Mouse (Mus musculus) myocyte (in vitro differentiated cells): ENCODE measurements around the gene Zfp831. TPM values are rescaled to one million over a fixed set of nuclear protein-coding genes. Genes with fewer than 3 reads are reported as not detected.

ENCODE experiments used
- H3K27me3 ChIP-seq: one replicate; pipeline ENCODE4 v1.6.1; 2011; ENCODE audit not compliant: control insufficient read depth, insufficient read depth, insufficient read length
- H3K36me3 ChIP-seq: one replicate; pipeline ENCODE4 v1.6.1; 2011; ENCODE audit not compliant: control insufficient read depth, insufficient read depth
- H3K4me2 ChIP-seq: one replicate; pipeline ENCODE4 v1.6.1; 2011; ENCODE audit warnings: low read depth, control low read depth
- H3K4me3 ChIP-seq: one replicate; pipeline ENCODE4 v1.5.1; 2011; ENCODE audit warnings: mild to moderate bottlenecking, control low read depth, moderate library complexity
- H3K79me2 ChIP-seq: one replicate; pipeline ENCODE4 v1.6.1; 2011; ENCODE audit not compliant: control insufficient read depth, insufficient read depth
- H3ac ChIP-seq: one replicate; pipeline ENCODE4 v1.6.1; 2011; ENCODE audit not compliant: control insufficient read depth, insufficient read length
- CEBPB ChIP-seq: IDR thresholded peaks from 2 replicates; pipeline ENCODE4 v1.6.1; 2011; ENCODE audit warnings: mild to moderate bottlenecking, moderate library complexity; ENCODE audit not compliant: poor library complexity, insufficient read depth, severe bottlenecking
- E2F4 ChIP-seq: IDR thresholded peaks from one replicate; pipeline ENCODE4 v1.6.1; 2011; ENCODE audit warnings: mild to moderate bottlenecking, control low read depth, moderate library complexity; ENCODE audit not compliant: insufficient read depth
- MAX ChIP-seq: IDR thresholded peaks from one replicate; pipeline ENCODE4 v1.6.1; 2011; ENCODE audit warnings: low read depth, mild to moderate bottlenecking, control low read depth
- MYOD1 ChIP-seq, 3 experiments: IDR thresholded peaks; one replicate each; pipeline ENCODE4 v1.6.1; 2011; ENCODE audit warnings: control low read depth in 2 of 3, low read depth in 2 of 3, mild to moderate bottlenecking in 2 of 3, moderate library complexity in 1 of 3; ENCODE audit not compliant: insufficient read length in 2 of 3, control insufficient read depth in 1 of 3
- MYOG ChIP-seq, 3 experiments: IDR thresholded peaks; one replicate each; pipeline ENCODE4 v1.6.1; 2011; ENCODE audit warnings: control low read depth in 2 of 3, low read depth in 2 of 3, mild to moderate bottlenecking in 2 of 3; ENCODE audit not compliant: insufficient read length in 2 of 3, control insufficient read depth in 1 of 3, insufficient read depth in 1 of 3
- POLR2A ChIP-seq: IDR thresholded peaks from one replicate; pipeline ENCODE4 v1.6.1; 2011; ENCODE audit warnings: low read depth, mild to moderate bottlenecking, control low read depth, moderate library complexity; ENCODE audit not compliant: insufficient read length
- POLR2AphosphoS2 ChIP-seq: IDR thresholded peaks from one replicate; pipeline ENCODE4 v1.6.1; 2011; ENCODE audit warnings: low read depth, control low read depth; ENCODE audit not compliant: insufficient read length
- REST ChIP-seq: IDR thresholded peaks from one replicate; pipeline ENCODE4 v1.6.1; 2011; ENCODE audit warnings: mild to moderate bottlenecking, control low read depth, moderate library complexity; ENCODE audit not compliant: insufficient read depth, insufficient read length
- SRF ChIP-seq: IDR thresholded peaks from one replicate; pipeline ENCODE4 v1.6.1; 2011; ENCODE audit warnings: low read depth; ENCODE audit not compliant: control insufficient read depth, insufficient read length
- TCF12 ChIP-seq: IDR thresholded peaks from one replicate; pipeline ENCODE4 v1.6.1; 2011; ENCODE audit warnings: mild to moderate bottlenecking, control low read depth; ENCODE audit not compliant: poor library complexity, insufficient read depth, severe bottlenecking
- TCF3 ChIP-seq: IDR thresholded peaks from one replicate; pipeline ENCODE4 v1.6.1; 2011; ENCODE audit warnings: low read depth, control low read depth; ENCODE audit not compliant: insufficient read length
- USF1 ChIP-seq: IDR thresholded peaks from one replicate; pipeline ENCODE4 v1.6.1; 2011; ENCODE audit warnings: low read depth, mild to moderate bottlenecking, control low read depth, moderate library complexity
- polyA plus RNA-seq: library from polyadenylated mRNA; unstranded; fragments of >200 nt; fragmentation: generic; extraction: Trizol; gene quantifications from one replicate; pipeline ENCODE4 v1.2.1, GENCODE M21; 2012; ENCODE audit warnings: missing spikeins

The Zfp831 gene
- polyA plus RNA-seq, 1 experiment, result not detected

DNA sequence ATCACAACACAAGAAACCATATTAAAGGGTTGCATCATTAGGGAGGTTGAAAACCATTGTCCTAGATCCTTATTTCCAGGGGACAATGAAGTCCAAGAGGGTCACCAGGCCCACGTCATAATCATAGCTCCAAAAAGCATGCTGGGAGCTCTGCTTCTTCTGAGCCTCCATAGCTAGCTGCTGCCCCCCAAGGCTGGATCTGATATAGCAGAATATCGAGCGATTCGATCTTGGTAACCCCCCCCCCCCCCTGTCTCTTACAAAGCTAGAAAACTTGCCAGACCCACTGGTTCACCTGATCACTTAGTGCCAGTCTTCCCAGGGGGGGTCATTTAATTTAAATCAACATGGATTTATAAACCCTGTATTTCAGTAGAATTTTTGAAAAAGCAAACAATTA is 65.3 kb downstream of the Zfp831 start:
- H3K27me3 ChIP-seq, result no peaks in the 10 kb centered on the region
- no peak overlapping the region for H3K4me3 ChIP-seq
- no peak overlapping the region for H3K4me2 ChIP-seq
- no peaks in the 10 kb centered on the region for H3K79me2 ChIP-seq
- no peaks in the 10 kb centered on the region for H3K36me3 ChIP-seq
- TF ChIP-seq SRF (no peak), E2F4 (no peak), USF1 (no peak), MYOG (IDR thresholded peaks at IDR 0.05; ENCODE audit: control insufficient read depth in 1 of 3, insufficient read depth in 1 of 3, insufficient read length in 2 of 3, low read depth in 2 of 3) (no peak), CEBPB (no peak), POLR2A (no peak), POLR2AphosphoS2 (no peak), TCF12 (no peak), MAX (no peak), TCF3 (no peak), REST (no peak)
- no peak overlapping the region for H3ac ChIP-seq

DNA sequence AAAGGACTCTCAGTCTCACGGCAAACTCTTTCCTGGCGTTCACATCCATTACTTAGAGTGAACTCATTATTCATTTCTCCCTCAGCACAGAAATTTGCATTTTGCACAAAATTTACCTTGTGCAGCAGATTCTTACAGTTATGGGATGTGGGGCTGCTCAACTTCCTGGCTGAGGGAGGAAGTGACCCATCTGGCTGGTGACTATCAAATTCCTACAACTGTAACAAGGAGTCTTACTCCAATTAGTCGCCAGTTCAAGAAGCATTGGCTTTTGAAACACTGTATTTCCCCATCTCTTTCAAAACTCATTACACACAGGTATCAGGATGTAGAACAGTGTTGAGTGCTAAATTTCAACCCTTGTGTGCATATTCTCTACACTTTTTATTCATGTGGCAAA is 66.9 kb downstream of the Zfp831 start:
- Histone ChIP-seq H3K36me3 (no peaks in the 10 kb centered on the region), H3K27me3 (no peaks in the 10 kb centered on the region), H3ac (no peak overlapping the region), H3K4me3 (no peak overlapping the region), H3K79me2 (no peaks in the 10 kb centered on the region), H3K4me2 (no peak overlapping the region)
- no peak for TF ChIP-seq POLR2A
- no peak for TF ChIP-seq POLR2AphosphoS2
- TF ChIP-seq REST, result no peak
- TF ChIP-seq TCF3, result no peak
- TF ChIP-seq MYOG (IDR thresholded peaks at IDR 0.05; ENCODE audit: control insufficient read depth in 1 of 3, insufficient read depth in 1 of 3, insufficient read length in 2 of 3, low read depth in 2 of 3), result no peak
- TF ChIP-seq TCF12, result no peak
- no peak for TF ChIP-seq MYOD1 (IDR thresholded peaks at IDR 0.05; ENCODE audit: control insufficient read depth in 1 of 3, insufficient read length in 2 of 3, low read depth in 2 of 3)
- TF ChIP-seq SRF, result no peak
- no peak for TF ChIP-seq MAX
- TF ChIP-seq USF1, result no peak

- H3K4me3 ChIP-seq, result no peak overlapping the region
- H3K4me2 ChIP-seq, result no peak overlapping the region
- TF ChIP-seq TCF3 (no peak), MYOD1 (IDR thresholded peaks at IDR 0.05; ENCODE audit: control insufficient read depth in 1 of 3, insufficient read length in 2 of 3, low read depth in 2 of 3) (no peak), E2F4 (no peak), TCF12 (no peak), MAX (no peak), USF1 (no peak), SRF (no peak), POLR2A (no peak), REST (no peak)
- no peaks in the 10 kb centered on the region for H3K79me2 ChIP-seq
- no peaks in the 10 kb centered on the region for H3K27me3 ChIP-seq
- H3ac ChIP-seq, result no peak overlapping the region
- no peaks in the 10 kb centered on the region for H3K36me3 ChIP-seq
Measured at GRCm38 (mm10) chr2:174712043-174712442, 68.7 kb downstream of the Zfp831 start.

DNA sequence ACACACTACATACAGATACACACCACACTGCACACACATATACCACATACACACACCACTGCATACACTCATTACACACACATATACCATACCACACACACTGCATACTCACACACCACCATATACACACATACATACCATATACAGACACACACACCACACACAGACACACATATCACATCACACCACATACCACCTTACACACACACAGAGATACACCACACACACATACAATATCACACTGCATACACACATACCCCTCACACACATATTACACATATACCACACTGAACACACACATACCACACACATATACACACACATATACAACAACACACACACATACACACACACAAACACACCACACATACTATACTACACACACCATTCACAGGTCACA is 72.6 kb downstream of the Zfp831 start:
- no peak overlapping the region for H3K4me3 ChIP-seq
- TF ChIP-seq MYOG (IDR thresholded peaks at IDR 0.05; ENCODE audit: control insufficient read depth in 1 of 3, insufficient read depth in 1 of 3, insufficient read length in 2 of 3, low read depth in 2 of 3) (no peak), REST (no peak), POLR2A (no peak), E2F4 (no peak), TCF12 (no peak), POLR2AphosphoS2 (no peak), CEBPB (no peak), MAX (no peak), SRF (no peak), MYOD1 (IDR thresholded peaks at IDR 0.05; ENCODE audit: control insufficient read depth in 1 of 3, insufficient read length in 2 of 3, low read depth in 2 of 3) (no peak), TCF3 (no peak), USF1 (no peak)
- H3K36me3 ChIP-seq, result no peaks in the 10 kb centered on the region
- H3K79me2 ChIP-seq, result no peaks in the 10 kb centered on the region
- no peak overlapping the region for H3K4me2 ChIP-seq
- H3ac ChIP-seq, result no peak overlapping the region
- no peaks in the 10 kb centered on the region for H3K27me3 ChIP-seq

GRCm38 (mm10) chr2:174717857-174718256 is 74.5 kb downstream of the Zfp831 start:
- Histone ChIP-seq H3K4me3 (no peak overlapping the region), H3K36me3 (no peaks in the 10 kb centered on the region), H3K27me3 (no peaks in the 10 kb centered on the region), H3K4me2 (no peak overlapping the region), H3ac (no peak overlapping the region), H3K79me2 (no peaks in the 10 kb centered on the region)
- TF ChIP-seq MYOD1 (IDR thresholded peaks at IDR 0.05; ENCODE audit: control insufficient read depth in 1 of 3, insufficient read length in 2 of 3, low read depth in 2 of 3), result no peak
- TF ChIP-seq CEBPB, result no peak
- TF ChIP-seq MAX, result no peak
- TF ChIP-seq E2F4, result no peak
- TF ChIP-seq POLR2AphosphoS2, result no peak
- TF ChIP-seq MYOG (IDR thresholded peaks at IDR 0.05; ENCODE audit: control insufficient read depth in 1 of 3, insufficient read depth in 1 of 3, insufficient read length in 2 of 3, low read depth in 2 of 3), result no peak
- no peak for TF ChIP-seq POLR2A
- TF ChIP-seq REST, result no peak
- no peak for TF ChIP-seq SRF
- TF ChIP-seq TCF12, result no peak
- TF ChIP-seq USF1, result no peak
- TF ChIP-seq TCF3, result no peak
